Mouse (Mus musculus): ENCODE measurements around the gene Tmc8. TPM values are rescaled to one million over a fixed set of nuclear protein-coding genes. Genes with fewer than 3 reads are reported as not detected.
"Not testable (repeated sequence)": the region's sequence is repeated elsewhere in the genome, so short reads cannot be mapped to it uniquely, and the experiment has no call there.

Gene Tmc8
- polyA plus RNA-seq, 1 experiment from 2014 or later = 0.95 TPM

DNA sequence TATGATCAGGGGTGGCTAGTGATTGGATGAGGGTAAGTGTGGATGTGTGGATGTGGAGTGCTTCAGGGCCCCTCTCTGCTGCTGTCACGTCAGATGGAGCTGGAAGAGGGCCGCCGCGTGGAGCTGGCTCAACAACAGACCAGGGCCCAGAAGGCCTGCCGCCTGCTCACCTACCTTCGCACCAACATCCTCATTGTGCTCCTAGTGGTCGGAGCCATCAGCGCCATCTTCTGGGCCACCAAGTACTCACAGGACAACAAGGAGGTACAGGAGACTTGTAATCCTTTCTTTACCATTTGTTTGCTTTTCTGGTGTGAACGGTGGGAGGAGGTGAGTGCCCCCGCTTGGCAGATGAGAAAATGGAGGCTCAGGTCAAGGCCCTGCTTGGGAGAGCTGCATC, 4.4 kb downstream of the Tmc8 start:
- peaks cover 27% of the 10 kb centered on the region for H3K4me1 ChIP-seq (replicated peaks)
- H3K27ac ChIP-seq (replicated peaks) = no peak overlapping the region
- no peak overlapping the region for H3K4me2 ChIP-seq
- ATAC-seq (ENCODE audit: low read depth) = no peak
- no peak overlapping the region for H3K9ac ChIP-seq
- no peaks in the 10 kb centered on the region for H3K9me3 ChIP-seq
- 10% methylated on average over 10 of the region's 10 CpGs for WGBS
- H3K36me3 ChIP-seq = no peaks in the 10 kb centered on the region
- H3K4me3 ChIP-seq = no peak overlapping the region
- peaks cover 49% of the 10 kb centered on the region for H3K27me3 ChIP-seq

DNA sequence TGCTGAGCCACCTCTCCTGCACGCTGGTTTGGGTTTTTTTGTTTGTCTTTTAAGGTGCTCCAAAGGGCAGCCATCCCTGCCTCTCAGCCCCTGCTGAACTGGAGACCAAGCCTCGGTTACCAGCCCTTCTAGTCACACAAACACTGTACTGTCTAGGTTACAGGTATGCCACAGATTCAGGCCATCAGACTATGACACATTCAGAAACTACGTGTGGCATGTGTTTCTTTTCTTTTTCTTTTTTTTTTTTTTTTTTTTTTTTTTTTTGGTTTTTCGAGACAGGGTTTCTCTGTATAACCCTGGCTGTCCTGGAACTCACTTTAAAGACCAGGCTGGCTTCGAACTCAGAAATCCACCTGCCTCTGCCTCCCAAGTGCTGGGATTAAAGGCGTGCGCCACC, 6.6 kb downstream of the Tmc8 start:
- H3K9ac ChIP-seq; H3K4me3 ChIP-seq; ATAC-seq (ENCODE audit: low read depth); H3K4me2 ChIP-seq; H3K9me3 ChIP-seq; H3K36me3 ChIP-seq; H3K27ac ChIP-seq (replicated peaks): not testable (repeated sequence)
- WGBS = 83% methylated on average over 7 of the region's 7 CpGs
- peaks cover 13% of the 10 kb centered on the region for H3K4me1 ChIP-seq (replicated peaks)
- peaks cover 46% of the 10 kb centered on the region for H3K27me3 ChIP-seq

DNA sequence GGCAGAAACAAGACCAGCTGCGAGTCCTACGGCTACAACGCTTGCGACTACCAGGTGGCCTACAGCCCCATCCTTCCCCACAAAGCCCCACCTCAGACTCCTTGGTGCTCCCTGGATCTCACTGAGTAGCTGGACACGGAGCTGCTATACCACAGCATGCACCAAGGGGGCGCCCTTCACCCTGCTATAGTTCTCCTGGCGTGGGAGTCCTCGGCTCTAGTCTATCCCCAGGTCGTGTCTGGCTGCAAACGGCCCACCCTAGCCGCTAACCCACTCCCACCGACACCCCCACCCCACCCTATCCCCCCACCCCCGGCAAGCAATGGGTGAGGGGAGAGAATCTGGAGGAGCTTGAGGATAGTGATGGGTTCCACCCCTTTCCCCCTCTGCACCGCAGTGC, 8.4 kb downstream of the Tmc8 start:
- WGBS = 7% methylated on average over 14 of the region's 14 CpGs
- Histone ChIP-seq H3K9me3 (no peaks in the 10 kb centered on the region), H3K4me2 (peak overlapping the region; percentile 30), H3K36me3 (no peaks in the 10 kb centered on the region), H3K4me1 (replicated peaks) (peaks cover 11% of the 10 kb centered on the region), H3K4me3 (no peak overlapping the region), H3K27ac (replicated peaks) (no peak overlapping the region), H3K27me3 (peaks cover 30% of the 10 kb centered on the region), H3K9ac (no peak overlapping the region)
- no peak for ATAC-seq (ENCODE audit: low read depth)

DNA sequence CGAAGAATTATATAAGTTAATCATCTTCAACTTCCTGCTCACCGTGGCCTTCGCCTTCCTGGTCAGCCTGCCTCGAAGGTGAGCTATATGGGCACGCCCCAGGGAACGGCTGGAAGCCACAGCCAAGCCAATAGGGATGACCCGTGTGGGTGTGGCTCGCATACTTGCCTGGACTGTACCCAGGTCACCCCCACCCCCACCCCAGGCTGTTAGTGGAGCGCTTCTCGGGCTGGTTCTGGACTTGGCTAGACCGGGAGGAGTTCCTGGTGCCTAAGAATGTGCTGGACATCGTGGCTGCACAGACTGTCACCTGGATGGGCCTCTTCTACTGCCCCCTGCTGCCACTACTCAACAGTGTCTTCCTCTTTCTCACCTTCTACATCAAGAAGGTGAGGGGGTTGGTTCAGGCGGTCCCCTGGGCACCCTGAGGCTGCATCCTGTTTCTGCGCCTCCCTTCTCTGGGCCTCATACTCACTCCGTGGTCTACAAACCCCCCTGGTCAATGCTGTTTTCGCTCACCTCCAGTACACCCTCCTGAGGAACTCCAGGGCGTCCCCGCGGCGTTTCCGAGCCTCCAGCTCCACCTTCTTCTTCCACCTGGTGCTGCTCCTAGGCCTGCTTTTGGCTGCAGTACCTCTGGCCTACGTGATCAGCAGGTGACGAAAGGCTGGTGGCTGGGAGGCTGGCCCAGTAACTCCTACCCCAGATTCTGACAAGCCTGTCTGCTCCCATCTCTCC, 9.0 kb downstream of the Tmc8 start:
- Histone ChIP-seq H3K27me3 (peaks cover 26% of the 10 kb centered on the region), H3K9me3 (no peaks in the 10 kb centered on the region), H3K36me3 (no peaks in the 10 kb centered on the region), H3K4me3 (no peak overlapping the region), H3K27ac (replicated peaks) (no peak overlapping the region), H3K4me1 (replicated peaks) (peaks cover 11% of the 10 kb centered on the region), H3K4me2 (peak overlapping the region; percentile 30), H3K9ac (no peak overlapping the region)
- 38% methylated on average over 23 of the region's 23 CpGs for WGBS
- no peak for ATAC-seq (ENCODE audit: low read depth)

DNA sequence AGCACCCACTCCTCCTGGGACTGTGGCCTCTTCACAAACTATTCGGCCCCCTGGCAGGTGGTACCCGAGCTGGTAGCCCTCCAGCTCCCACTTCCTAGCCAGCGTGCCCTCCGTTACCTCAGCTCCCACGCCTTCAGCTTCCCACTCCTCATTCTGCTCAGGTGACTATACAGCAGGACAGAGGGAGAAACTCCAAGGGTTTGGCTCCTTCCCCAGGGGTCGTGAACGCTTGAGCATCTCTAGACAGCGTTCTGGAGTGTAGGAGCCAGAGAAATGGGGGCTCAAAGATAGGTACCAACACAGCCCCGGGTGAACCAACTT, 9.5 kb downstream of the Tmc8 start:
- H3K9me3 ChIP-seq = no peaks in the 10 kb centered on the region
- 84% methylated on average over 9 of the region's 9 CpGs for WGBS
- H3K27ac ChIP-seq (replicated peaks) = no peak overlapping the region
- no peak overlapping the region for H3K4me2 ChIP-seq
- H3K36me3 ChIP-seq = no peaks in the 10 kb centered on the region
- H3K4me1 ChIP-seq (replicated peaks) = peaks cover 11% of the 10 kb centered on the region
- ATAC-seq (ENCODE audit: low read depth) = no peak
- no peak overlapping the region for H3K4me3 ChIP-seq
- no peak overlapping the region for H3K9ac ChIP-seq
- peaks cover 26% of the 10 kb centered on the region for H3K27me3 ChIP-seq

DNA sequence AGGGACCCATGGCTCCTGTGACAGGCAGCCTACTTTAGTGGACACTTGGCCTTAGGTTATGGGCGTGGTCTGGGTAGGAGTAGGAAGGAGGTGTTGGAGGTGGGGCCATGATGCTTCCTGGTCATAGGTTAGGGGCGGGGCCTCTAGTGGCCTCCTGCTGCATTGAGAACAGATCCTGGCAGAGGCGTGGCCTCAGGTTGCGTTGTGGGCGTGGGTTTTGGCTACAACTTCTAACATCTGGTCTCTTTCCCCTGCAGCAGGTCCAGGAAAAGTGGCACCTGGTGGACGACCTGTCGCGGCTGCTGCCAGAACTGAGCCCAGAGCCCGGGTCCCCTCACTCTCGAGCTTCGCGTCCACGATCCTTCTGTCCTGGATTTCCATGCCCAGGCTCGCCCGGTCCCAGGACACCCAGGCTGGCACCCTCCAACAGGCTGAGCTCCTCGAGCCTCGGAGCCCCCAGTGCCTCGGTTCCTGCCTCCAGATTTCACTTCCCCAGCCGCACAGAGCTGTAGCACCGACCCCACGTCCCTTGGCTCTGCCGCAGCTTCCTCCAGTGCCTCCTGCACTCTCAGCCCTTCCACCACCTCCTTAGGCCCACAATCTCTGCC, 10.5 kb downstream of the Tmc8 start:
- H3K4me1 ChIP-seq (replicated peaks) = peaks cover 11% of the 10 kb centered on the region
- 0 out of 2 replicates have a peak overlapping the region, but pooled peaks have one; percentile 22 for H3K9ac ChIP-seq
- peak overlapping the region; percentile 20; the same call in 1 of the 2 replicates for H3K4me2 ChIP-seq
- peaks cover 26% of the 10 kb centered on the region for H3K27me3 ChIP-seq
- no peak overlapping the region for H3K27ac ChIP-seq (replicated peaks)
- 10% methylated on average over 22 of the region's 22 CpGs for WGBS
- H3K9me3 ChIP-seq = no peaks in the 10 kb centered on the region
- no peak for ATAC-seq (ENCODE audit: low read depth)
- no peaks in the 10 kb centered on the region for H3K36me3 ChIP-seq
- H3K4me3 ChIP-seq = no peak overlapping the region

DNA sequence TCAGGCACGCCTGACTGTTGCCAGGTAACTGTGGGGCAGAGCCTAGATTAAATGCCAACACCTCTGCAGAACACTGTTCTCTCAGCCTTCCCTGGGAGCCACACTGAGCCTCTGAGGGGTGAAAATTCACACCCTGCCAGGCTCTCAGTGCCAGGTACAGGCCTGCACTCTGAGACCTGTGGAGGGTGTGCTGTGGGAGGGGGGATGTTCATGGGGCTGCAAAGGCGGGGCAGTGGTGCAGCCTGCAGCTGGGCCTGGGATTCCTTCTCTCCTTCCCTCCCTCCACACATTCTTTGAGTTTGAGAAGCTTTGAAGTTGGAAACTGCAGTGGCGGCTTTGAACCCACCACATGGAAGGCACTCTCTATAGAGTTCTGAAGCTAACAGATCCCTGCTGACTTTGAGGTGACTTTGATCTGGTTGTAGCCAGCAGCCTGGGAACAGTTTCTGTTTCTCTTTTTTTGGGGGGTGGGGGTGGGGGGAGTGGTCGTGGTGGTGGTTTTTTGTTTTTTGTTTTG, 12.2 kb downstream of the Tmc8 start:
- ATAC-seq (ENCODE audit: low read depth) = no peak
- H3K36me3 ChIP-seq = no peaks in the 10 kb centered on the region
- H3K4me2 ChIP-seq = no peak overlapping the region
- WGBS = 59% methylated on average over 4 of the region's 4 CpGs
- H3K27ac ChIP-seq (replicated peaks) = no peak overlapping the region
- H3K9ac ChIP-seq = no peak overlapping the region
- H3K27me3 ChIP-seq = peaks cover 26% of the 10 kb centered on the region
- peaks cover 11% of the 10 kb centered on the region for H3K4me1 ChIP-seq (replicated peaks)
- no peaks in the 10 kb centered on the region for H3K9me3 ChIP-seq
- no peak overlapping the region for H3K4me3 ChIP-seq

DNA sequence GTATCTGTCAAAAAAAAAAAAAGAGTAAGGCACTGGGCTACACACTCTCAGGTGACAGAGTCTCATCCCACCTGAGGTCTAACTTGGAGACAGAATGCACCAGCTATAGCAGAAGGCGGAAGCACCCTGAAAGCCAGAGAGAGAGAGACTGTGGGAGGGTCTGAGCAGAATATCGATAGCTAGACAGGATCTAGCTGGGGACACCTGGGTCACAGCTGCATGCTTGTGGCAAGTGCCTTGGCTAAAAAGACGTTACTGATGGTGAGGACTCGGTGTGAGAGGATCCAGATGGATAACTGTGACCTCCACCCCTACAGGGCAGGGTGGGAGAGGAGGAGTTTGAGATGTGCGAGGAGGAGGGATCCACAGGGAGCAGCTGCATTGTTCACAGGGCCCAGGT, 15.1 kb downstream of the Tmc8 start:
- no peak for ATAC-seq (ENCODE audit: low read depth)
- 45% methylated on average over 5 of the region's 5 CpGs for WGBS

DNA sequence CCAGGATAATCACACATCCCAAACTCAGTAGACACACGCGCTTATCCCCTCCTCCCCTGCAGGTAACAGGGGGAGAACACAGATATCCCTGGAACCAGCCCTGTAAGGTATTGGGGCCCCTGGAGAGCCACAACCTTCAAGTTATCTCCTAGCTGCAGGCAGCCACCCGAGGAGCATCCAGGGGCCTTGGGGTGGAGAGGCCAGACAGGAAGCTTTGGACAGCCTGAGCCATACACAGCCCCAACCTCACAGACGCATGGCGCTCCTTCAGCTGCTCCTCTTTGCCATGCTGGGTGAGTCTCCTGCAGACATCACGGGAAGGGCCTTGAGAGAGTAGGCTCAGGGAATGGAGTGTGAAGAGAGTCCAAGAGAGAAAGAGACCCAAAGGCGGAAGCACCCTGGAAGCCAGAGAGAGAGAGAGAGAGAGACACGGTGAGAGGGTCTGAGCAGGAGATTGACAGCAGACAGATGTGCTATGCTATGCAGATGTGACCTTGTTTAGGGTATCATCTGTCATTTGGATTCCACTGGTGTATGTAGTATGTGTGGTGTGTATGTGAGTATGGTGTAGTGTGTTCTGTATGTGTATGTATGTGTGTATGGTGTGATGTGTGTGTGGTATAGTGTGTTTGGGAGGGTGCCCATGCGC, 15.8 kb downstream of the Tmc8 start, which contains the start of gene 6030468B19Rik:
6030468B19Rik (plus strand) TSS at position 150 of the 649 bp plus-strand sequence.
- 0 out of 2 replicates have a peak, but pooled peaks cover under 1% of the 10 kb centered on the region for H3K4me1 ChIP-seq (replicated peaks)
- WGBS = 70% methylated on average over 9 of the region's 9 CpGs
- no peak within 1 kb of the TSS for H3K4me2 ChIP-seq
- H3K9ac ChIP-seq = no peak within 1 kb of the TSS
- no peak within 1 kb of the TSS for H3K27ac ChIP-seq (replicated peaks)
- H3K9me3 ChIP-seq = no peaks in the 10 kb centered on the region
- H3K27me3 ChIP-seq = 0 out of 2 replicates have a peak, but pooled peaks cover 3% of the 10 kb centered on the region
- H3K4me3 ChIP-seq = no peak within 1 kb of the TSS
- no peaks in the 10 kb centered on the region for H3K36me3 ChIP-seq
- ATAC-seq (ENCODE audit: low read depth) = no peak

More for the DNA sequence above, 15.1 kb downstream of the Tmc8 start:
- H3K36me3 ChIP-seq = no peaks in the 10 kb centered on the region
- H3K4me1 ChIP-seq (replicated peaks) = 0 out of 2 replicates have a peak, but pooled peaks cover 3% of the 10 kb centered on the region
- no peak overlapping the region for H3K4me2 ChIP-seq
- peaks cover 8% of the 10 kb centered on the region for H3K27me3 ChIP-seq
- no peak overlapping the region for H3K4me3 ChIP-seq
- H3K9ac ChIP-seq = no peak overlapping the region
- no peak overlapping the region for H3K27ac ChIP-seq (replicated peaks)
- H3K9me3 ChIP-seq = no peaks in the 10 kb centered on the region

DNA sequence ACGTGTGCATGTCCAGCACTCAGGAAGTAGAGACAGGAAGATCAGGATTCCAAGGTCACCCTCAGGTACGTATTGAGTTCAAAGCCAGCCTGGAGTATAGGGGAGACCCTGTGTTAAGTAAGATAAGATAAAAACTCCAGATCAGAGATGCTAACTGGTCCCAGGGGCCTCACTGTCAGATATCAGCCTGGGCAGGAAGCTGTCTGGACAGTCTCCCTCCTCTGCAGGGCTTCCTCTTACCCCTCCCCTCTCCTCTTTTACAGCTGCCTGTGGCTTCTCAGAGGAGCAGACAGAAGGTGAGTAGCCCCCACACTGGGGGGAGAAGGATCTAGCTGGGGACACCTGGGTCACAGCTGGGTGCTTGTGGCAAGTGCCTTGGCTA, 16.3 kb downstream of the Tmc8 start:
- Histone ChIP-seq H3K4me3 (no peak overlapping the region), H3K9ac (no peak overlapping the region), H3K4me2 (no peak overlapping the region), H3K27me3 (0 out of 2 replicates have a peak, but pooled peaks cover 1% of the 10 kb centered on the region), H3K9me3 (no peaks in the 10 kb centered on the region), H3K27ac (replicated peaks) (no peak overlapping the region), H3K4me1 (replicated peaks) (no peaks in the 10 kb centered on the region), H3K36me3 (no peaks in the 10 kb centered on the region)
- 53% methylated on average over 2 of the region's 2 CpGs for WGBS
- no peak for ATAC-seq (ENCODE audit: low read depth)

DNA sequence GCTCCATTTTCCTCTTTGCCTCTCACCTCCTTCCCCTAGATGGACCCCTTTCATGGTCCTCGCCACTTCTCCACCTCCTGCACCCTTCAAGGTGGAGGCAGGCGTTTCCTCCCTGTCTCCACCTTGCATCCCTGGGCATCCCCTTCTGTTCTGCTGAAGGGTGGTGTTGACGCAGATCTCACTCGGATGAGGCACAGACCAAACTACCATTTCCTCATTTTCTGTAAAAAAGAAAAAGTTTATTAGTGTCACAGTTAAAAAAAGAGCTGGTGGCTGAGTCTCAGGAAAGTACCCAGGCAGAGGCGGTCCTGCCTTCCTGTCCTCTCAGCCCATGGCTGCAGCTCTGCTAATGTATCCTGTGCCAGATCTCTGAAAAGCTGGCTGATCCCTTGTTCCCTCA, 17.3 kb downstream of the Tmc8 start:
- H3K27me3 ChIP-seq = no peaks in the 10 kb centered on the region
- H3K4me3 ChIP-seq = no peak overlapping the region
- H3K9ac ChIP-seq = no peak overlapping the region
- no peak overlapping the region for H3K27ac ChIP-seq (replicated peaks)
- H3K9me3 ChIP-seq = no peaks in the 10 kb centered on the region
- H3K4me1 ChIP-seq (replicated peaks) = no peaks in the 10 kb centered on the region
- ATAC-seq (ENCODE audit: low read depth) = no peak
- WGBS = 66% methylated on average over 5 of the region's 5 CpGs
- no peaks in the 10 kb centered on the region for H3K36me3 ChIP-seq
- no peak overlapping the region for H3K4me2 ChIP-seq

DNA sequence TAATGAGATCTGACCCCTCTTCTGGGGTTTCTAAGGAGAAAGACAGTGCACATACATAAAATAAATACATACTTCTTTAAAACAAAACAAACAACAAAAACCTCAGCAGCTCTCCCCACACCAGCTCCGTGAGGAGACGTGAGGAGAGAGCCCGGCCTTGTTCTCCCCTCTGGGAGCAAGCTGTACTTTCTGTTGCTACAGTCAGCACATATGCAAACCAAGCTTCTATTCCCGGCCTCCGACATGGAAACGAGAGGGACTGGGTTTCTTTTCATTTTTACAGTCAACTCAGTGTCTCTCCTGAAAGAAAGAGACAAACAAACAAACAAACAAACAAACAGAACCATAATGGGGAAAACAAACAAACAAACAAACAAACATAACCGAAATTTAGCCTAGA, 18.2 kb downstream of the Tmc8 start:
- H3K36me3 ChIP-seq = no peaks in the 10 kb centered on the region
- no peaks in the 10 kb centered on the region for H3K4me1 ChIP-seq (replicated peaks)
- 82% methylated on average over 7 of the region's 7 CpGs for WGBS

More for the DNA sequence above, 18.2 kb downstream of the Tmc8 start:
- H3K9me3 ChIP-seq = no peaks in the 10 kb centered on the region
- no peak overlapping the region for H3K9ac ChIP-seq
- H3K4me2 ChIP-seq = no peak overlapping the region
- H3K27ac ChIP-seq (replicated peaks) = no peak overlapping the region
- ATAC-seq (ENCODE audit: low read depth) = no peak
- H3K4me3 ChIP-seq = no peak overlapping the region
- H3K27me3 ChIP-seq = no peaks in the 10 kb centered on the region

All from neural tube, embryonic 13.5 days (tissue).